Mouse (Mus musculus): Measurements from ENCODE around the gene Dgki.

- TF ChIP-seq EP300 (IDR thresholded peaks at IDR 0.05; ENCODE audit: low read depth in 1 of 2, low read length in 2 of 2): no peak
- no peak for TF ChIP-seq CTCF (IDR thresholded peaks at IDR 0.05 in 2 of 3, conservative IDR thresholded peaks at IDR 0.05 in 1 of 3; ENCODE audit: control insufficient read depth in 1 of 3, insufficient read depth in 1 of 3, low read depth in 2 of 3, low read length in 3 of 3, poor library complexity in 1 of 3, severe bottlenecking in 1 of 3)
- TF ChIP-seq E2F4 (IDR thresholded peaks at IDR 0.05; ENCODE audit: borderline replicate concordance, low read depth, low read length): no peak
- no peak for TF ChIP-seq TCF12 (IDR thresholded peaks at IDR 0.05; ENCODE audit: low read depth, low read length)
- TF ChIP-seq JUND (IDR thresholded peaks at IDR 0.05; ENCODE audit: low read depth, low read length): no peak
- no peak for TF ChIP-seq MAZ (IDR thresholded peaks at IDR 0.05; ENCODE audit: low read depth, low read length)
- TF ChIP-seq POLR2A (IDR thresholded peaks at IDR 0.05; ENCODE audit: control insufficient read depth in 1 of 2, insufficient read depth in 1 of 2, low read depth in 1 of 2, low read length in 2 of 2, poor library complexity in 1 of 2): no peak
- no peak for TF ChIP-seq POLR2AphosphoS5 (IDR thresholded peaks at IDR 0.05; ENCODE audit: borderline replicate concordance, low read depth, low read length)
- no peak for TF ChIP-seq TBP (IDR thresholded peaks at IDR 0.05; ENCODE audit: low read depth, low read length)
- TF ChIP-seq NRF1 (IDR thresholded peaks at IDR 0.05; ENCODE audit: insufficient read depth, low read depth, low read length, poor library complexity, severe bottlenecking): no peak
Observed at GRCm38 (mm10) chr6:36931473-36931872, 368.5 kb downstream of the Dgki start.
